Mouse (Mus musculus): ENCODE results near the gene Fcgr2b. TPM values are rescaled to one million over a fixed set of nuclear protein-coding genes. Genes with fewer than 3 reads are reported as not detected.

The Fcgr2b gene
- 3.2 and 3.8 TPM in 2 replicates for polyA plus RNA-seq (2015; fragmentation: Nextera tagmentation; extraction: Ambion mirVana)

DNA sequence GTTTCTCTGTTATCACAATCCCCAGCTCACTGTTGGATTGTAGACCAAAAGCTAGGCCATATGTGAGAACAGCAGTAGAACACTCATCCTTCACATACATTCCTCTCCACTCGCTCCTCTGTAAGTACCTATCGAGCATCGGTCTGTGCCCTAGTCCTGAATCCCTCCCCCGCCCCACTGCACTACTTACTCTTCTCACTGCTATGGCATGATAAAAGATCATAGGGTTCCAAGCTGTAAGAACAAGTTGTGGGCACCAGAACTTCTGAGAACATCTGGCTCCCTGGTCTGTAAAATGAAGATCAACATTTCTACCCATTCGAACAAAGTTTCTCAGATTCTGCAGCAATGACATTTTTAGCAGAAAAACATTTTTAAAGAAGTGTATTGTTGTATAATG, at the start of gene Fcgr2b:
TSS of gene Fcgr2b (minus strand) at position 101 of the 400 bp plus-strand sequence.
- ATAC-seq (ENCODE audit: insufficient number of reproducible peaks, low FRiP score, low TSS enrichment, low read depth): no peak
- Histone ChIP-seq H3K4me3 (no peak within 1 kb of the TSS), H3K4me1 (no peaks in the 10 kb centered on the region), H3K4me2 (no peak within 1 kb of the TSS), H3K36me3 (no peaks in the 10 kb centered on the region), H3K27ac (no peak within 1 kb of the TSS), H3K9me3 (no peaks in the 10 kb centered on the region), H3K9ac (no peak within 1 kb of the TSS), H3K27me3 (no peaks in the 10 kb centered on the region)
- WGBS: 83% methylated on average over 5 of the region's 5 CpGs

DNA sequence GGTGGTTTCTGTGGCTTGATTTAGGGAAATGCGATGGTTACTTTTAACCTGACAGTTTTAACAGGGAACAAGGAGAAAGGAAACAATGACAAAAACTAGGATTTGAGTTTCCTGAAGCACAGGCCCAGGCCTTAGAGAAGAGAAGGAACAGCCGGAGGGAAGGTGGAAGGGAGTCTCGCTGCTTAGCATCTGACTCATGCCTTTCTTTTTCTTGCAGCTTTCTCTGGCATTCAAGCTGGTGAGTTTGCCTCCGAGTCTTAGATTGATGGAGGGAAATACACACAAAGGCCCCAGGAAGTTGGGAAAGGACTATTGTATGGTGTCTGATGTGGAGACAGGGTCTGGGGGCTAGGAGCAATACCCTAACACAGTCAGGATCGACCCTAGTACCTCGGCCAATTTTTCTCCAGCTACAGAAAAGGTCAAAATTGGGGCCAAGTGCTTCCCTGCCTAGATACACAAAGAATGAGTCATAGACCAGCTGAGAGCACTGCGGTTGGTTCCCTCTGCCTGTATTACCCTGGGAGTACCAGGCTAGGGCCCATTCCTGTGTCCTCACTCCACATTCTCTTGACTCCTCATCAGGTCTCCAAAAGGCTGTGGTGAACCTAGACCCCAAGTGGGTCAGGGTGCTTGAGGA, 43.1 kb upstream of the Fcgr2b start:
- H3K9ac ChIP-seq: no peak overlapping the region
- no peak overlapping the region for H3K4me2 ChIP-seq
- WGBS: 80% methylated on average over 7 of the region's 7 CpGs
- no peaks in the 10 kb centered on the region for H3K9me3 ChIP-seq
- no peaks in the 10 kb centered on the region for H3K36me3 ChIP-seq
- no peak overlapping the region for H3K27ac ChIP-seq
- ATAC-seq (ENCODE audit: insufficient number of reproducible peaks, low FRiP score, low TSS enrichment, low read depth): no peak
- H3K4me1 ChIP-seq: no peaks in the 10 kb centered on the region
- H3K27me3 ChIP-seq: no peaks in the 10 kb centered on the region
- no peak overlapping the region for H3K4me3 ChIP-seq

DNA sequence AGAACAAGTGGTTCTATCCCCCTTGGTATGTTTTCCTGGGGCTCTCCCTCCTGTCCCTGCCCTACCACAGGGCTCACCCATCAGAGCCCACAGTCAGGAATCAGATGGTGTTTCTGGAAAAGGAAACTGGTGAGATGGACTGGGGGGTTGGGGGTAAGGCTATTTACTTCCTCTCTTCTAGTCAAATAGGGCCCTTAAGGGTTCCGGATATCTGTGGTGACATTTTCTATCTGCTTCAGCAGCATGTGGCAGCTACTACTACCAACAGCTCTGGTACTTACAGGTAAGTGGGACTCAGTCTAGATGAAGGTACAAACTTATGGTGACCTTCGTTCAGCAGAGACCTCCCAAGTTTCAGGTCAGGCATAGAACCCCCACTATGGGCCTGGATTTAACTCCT, 42.4 kb upstream of the Fcgr2b start, which contains the start of gene Fcgr4:
TSS of gene Fcgr4 (plus strand) at position 184 of the 400 bp plus-strand sequence.
- Histone ChIP-seq H3K4me2 (no peak within 1 kb of the TSS), H3K9ac (no peak within 1 kb of the TSS), H3K27me3 (no peaks in the 10 kb centered on the region), H3K36me3 (no peaks in the 10 kb centered on the region), H3K4me1 (no peaks in the 10 kb centered on the region), H3K27ac (no peak within 1 kb of the TSS), H3K9me3 (no peaks in the 10 kb centered on the region), H3K4me3 (no peak within 1 kb of the TSS)
- ATAC-seq (ENCODE audit: insufficient number of reproducible peaks, low FRiP score, low TSS enrichment, low read depth): no peak
- 78% methylated on average over 2 of the region's 2 CpGs for WGBS

DNA sequence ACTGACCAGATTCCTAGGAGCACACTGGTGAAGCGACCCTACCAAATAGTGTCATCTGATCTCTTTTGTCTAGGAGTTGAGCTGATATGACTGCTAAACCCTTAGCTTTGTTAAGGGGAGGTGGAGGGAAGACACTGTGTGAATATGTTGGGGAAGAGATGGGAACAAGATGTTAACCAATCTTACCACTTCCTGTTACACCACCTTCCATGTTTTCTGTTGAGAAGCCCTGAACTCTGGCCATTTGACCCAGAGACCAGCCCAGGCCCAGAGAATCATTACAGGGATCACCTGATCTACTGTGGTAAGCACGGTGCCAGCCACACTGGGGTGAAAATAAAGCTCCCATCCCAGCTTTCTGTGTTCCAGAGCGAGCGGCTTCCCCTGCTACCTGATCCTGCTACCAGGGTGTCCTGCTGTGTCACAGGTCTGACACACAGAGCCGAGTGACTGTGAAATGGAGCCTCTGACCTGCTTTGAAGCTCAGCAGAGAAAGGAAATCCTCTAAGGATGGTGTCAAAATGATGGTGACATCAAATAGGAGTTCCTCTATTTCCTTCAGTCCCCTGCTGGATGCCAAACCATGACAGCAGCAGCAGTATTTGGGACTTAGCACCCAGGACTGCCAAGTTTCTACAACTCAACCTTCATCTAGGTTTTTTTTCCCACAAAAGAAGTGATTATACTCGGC, 41.3 kb upstream of the Fcgr2b start:
- Histone ChIP-seq H3K4me1 (no peaks in the 10 kb centered on the region), H3K27me3 (no peaks in the 10 kb centered on the region), H3K36me3 (no peaks in the 10 kb centered on the region), H3K9me3 (no peaks in the 10 kb centered on the region), H3K4me2 (no peak overlapping the region), H3K27ac (no peak overlapping the region), H3K9ac (no peak overlapping the region), H3K4me3 (no peak overlapping the region)
- WGBS: 41% methylated on average over 6 of the region's 6 CpGs
- ATAC-seq (ENCODE audit: insufficient number of reproducible peaks, low FRiP score, low TSS enrichment, low read depth): no peak

DNA sequence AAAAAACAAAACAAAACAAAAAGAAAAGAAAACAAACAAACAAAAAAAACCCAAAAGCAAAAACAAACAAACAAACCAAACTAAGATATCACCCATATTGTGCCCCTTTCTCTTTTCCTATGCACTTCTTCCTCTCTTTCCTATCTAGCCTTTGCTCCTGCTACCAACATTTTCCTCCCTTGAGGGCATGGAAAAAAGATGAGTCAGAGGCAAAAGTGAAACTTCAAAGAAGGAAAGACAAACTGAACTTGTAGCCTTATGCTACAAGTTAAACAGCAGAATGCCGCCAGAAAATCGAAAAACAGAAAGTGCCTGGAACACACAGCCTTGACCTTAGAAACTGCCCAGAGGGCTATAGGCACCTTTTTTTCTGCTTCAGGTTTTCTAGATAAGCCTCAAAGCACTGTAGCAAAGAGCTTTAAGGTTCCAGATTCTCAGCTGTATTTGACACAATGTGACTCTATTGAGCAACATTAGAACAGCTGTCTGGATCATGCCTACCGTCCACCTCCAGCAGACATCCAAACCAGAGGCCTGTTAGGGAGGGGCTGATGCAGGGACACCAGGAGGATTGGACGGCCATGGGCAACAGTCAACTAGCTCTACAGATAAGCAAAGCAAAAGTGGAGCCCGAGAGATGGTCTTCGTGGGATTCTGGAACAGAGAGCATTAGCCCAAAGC, 40.5 kb upstream of the Fcgr2b start:
- WGBS: 76% methylated on average over 6 of the region's 6 CpGs
- H3K36me3 ChIP-seq: no peaks in the 10 kb centered on the region

DNA sequence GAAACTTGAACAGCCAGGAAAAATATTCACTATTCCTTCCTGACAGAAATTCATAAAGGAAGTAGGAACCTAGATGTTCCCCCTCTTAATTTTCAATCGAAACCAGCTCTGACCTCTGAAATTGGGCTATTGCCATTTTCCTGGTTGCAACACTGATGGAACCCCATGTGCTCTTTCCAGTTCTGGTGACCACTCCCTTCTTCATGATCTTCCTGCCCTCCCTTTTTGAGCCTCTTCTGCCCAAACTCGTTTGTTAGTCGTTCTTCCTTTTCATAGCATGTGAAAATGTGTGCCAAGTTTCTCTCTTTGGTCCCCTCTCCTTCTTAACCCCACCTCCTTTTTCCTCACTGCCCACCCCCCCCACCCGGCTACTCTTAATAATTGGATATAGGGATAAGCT, 35.4 kb upstream of the Fcgr2b start:
- no peaks in the 10 kb centered on the region for H3K36me3 ChIP-seq
- ATAC-seq (ENCODE audit: insufficient number of reproducible peaks, low FRiP score, low TSS enrichment, low read depth): no peak
- H3K27me3 ChIP-seq: no peaks in the 10 kb centered on the region
- H3K9ac ChIP-seq: no peak overlapping the region
- no peaks in the 10 kb centered on the region for H3K4me1 ChIP-seq
- WGBS: 77% methylated on average over 4 of the region's 4 CpGs
- H3K27ac ChIP-seq: no peak overlapping the region
- no peaks in the 10 kb centered on the region for H3K9me3 ChIP-seq
- H3K4me3 ChIP-seq: no peak overlapping the region
- no peak overlapping the region for H3K4me2 ChIP-seq

More for the DNA sequence above, 40.5 kb upstream of the Fcgr2b start:
- Histone ChIP-seq H3K4me2 (no peak overlapping the region), H3K9ac (no peak overlapping the region), H3K27me3 (no peaks in the 10 kb centered on the region), H3K27ac (no peak overlapping the region), H3K4me1 (no peaks in the 10 kb centered on the region), H3K9me3 (no peaks in the 10 kb centered on the region), H3K4me3 (no peak overlapping the region)
- ATAC-seq (ENCODE audit: insufficient number of reproducible peaks, low FRiP score, low TSS enrichment, low read depth): no peak

DNA sequence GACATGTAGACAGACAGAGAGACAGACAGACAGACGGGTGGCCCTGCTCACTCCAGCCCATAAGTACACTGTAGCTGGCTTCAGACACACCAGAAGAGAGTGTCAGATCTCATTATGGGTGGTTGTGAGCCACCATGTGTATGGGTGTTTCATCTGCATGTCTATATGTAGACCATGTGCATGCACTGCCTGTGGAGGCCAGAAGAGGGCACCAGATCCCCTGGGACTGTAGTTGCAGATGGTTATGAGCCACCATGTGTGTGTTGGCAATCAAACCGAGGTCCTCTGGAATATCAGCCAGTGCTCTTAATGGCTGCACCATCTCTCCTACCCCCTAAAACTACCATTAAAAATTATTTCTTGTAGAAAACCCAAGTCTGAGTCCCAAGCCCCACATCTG, 30.6 kb upstream of the Fcgr2b start:
- Histone ChIP-seq H3K36me3 (no peaks in the 10 kb centered on the region), H3K27me3 (no peaks in the 10 kb centered on the region), H3K9me3 (no peaks in the 10 kb centered on the region), H3K27ac (no peak overlapping the region), H3K4me1 (no peaks in the 10 kb centered on the region), H3K4me2 (no peak overlapping the region), H3K4me3 (no peak overlapping the region), H3K9ac (no peak overlapping the region)
- WGBS: 93% methylated on average over 2 of the region's 2 CpGs
- no peak for ATAC-seq (ENCODE audit: insufficient number of reproducible peaks, low FRiP score, low TSS enrichment, low read depth)

DNA sequence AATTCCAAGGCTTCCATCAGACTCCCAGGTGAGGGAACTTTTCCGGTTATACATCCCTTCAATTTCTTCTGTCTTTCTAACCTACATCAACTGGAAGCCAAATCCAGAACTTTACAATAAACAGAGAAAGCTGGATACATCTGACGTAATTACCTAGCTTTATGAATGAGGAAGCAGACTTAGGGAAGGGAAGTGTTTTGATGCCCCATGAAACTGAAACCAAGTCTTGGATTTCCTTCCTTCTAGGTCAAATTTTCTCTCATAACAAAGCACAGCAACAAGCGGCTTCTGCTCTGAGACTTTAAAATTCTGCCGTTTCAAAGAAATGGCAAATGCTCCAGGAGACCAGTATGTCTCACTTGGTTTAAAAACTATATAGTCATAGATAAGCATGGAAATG, 30.0 kb upstream of the Fcgr2b start:
- no peak overlapping the region for H3K9ac ChIP-seq
- ATAC-seq (ENCODE audit: insufficient number of reproducible peaks, low FRiP score, low TSS enrichment, low read depth): no peak
- 90% methylated on average over 4 of the region's 4 CpGs for WGBS

DNA sequence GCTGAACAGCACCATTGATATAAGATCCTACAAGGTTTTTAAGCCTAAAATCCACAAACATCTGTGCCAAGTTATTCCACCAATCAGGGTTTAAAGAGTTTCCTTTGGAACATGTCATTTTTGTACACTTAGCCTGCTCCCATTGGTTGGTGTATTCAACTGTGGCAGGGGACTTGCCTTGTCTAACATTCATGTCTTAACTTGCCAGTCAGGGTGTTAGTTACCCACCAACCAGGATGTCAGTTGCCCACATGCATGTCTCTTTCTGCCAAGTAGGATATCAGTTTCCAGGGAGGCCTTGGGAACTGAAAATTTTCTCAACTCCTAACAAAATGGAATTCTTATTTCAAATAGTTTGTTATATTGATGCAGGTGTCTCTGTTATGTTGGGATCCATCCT, 29.2 kb upstream of the Fcgr2b start:
- H3K27me3 ChIP-seq: no peaks in the 10 kb centered on the region
- H3K36me3 ChIP-seq: no peaks in the 10 kb centered on the region
- H3K4me2 ChIP-seq: no peak overlapping the region
- H3K4me1 ChIP-seq: no peaks in the 10 kb centered on the region
- H3K27ac ChIP-seq: no peak overlapping the region
- no peak for ATAC-seq (ENCODE audit: insufficient number of reproducible peaks, low FRiP score, low TSS enrichment, low read depth)
- H3K4me3 ChIP-seq: no peak overlapping the region
- no peaks in the 10 kb centered on the region for H3K9me3 ChIP-seq
- no peak overlapping the region for H3K9ac ChIP-seq

More for the DNA sequence above, 30.0 kb upstream of the Fcgr2b start:
- H3K4me2 ChIP-seq: no peak overlapping the region
- no peaks in the 10 kb centered on the region for H3K27me3 ChIP-seq
- no peaks in the 10 kb centered on the region for H3K4me1 ChIP-seq
- no peaks in the 10 kb centered on the region for H3K9me3 ChIP-seq
- H3K4me3 ChIP-seq: no peak overlapping the region
- no peak overlapping the region for H3K27ac ChIP-seq
- no peaks in the 10 kb centered on the region for H3K36me3 ChIP-seq

DNA sequence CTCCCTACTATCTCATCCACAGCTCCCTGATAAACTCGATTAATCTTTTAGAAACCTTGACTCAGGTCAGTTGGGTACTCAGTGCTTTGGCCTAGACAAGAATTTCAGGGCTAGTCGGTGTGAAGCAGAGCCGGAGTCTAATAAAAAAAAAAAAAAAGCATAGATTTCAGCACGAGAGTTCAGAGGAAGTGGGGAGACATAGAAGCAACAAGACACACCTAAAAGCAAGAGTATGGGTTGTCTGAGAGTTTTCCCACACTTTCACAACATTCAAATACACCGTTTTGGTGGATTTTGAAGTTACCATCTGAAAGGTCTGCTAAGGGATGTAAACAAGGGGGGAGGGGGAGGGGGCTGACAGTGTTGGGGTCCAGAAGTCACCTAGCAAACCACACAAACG, 28.7 kb upstream of the Fcgr2b start:
- no peak overlapping the region for H3K4me2 ChIP-seq
- H3K9ac ChIP-seq: no peak overlapping the region
- H3K27me3 ChIP-seq: no peaks in the 10 kb centered on the region
- H3K36me3 ChIP-seq: no peaks in the 10 kb centered on the region
- H3K9me3 ChIP-seq: no peaks in the 10 kb centered on the region
- H3K4me3 ChIP-seq: no peak overlapping the region
- no peaks in the 10 kb centered on the region for H3K4me1 ChIP-seq
- no peak for ATAC-seq (ENCODE audit: insufficient number of reproducible peaks, low FRiP score, low TSS enrichment, low read depth)
- whole genome bisulfite sequencing: 55% methylated on average over 6 of the region's 6 CpGs
- no peak overlapping the region for H3K27ac ChIP-seq

DNA sequence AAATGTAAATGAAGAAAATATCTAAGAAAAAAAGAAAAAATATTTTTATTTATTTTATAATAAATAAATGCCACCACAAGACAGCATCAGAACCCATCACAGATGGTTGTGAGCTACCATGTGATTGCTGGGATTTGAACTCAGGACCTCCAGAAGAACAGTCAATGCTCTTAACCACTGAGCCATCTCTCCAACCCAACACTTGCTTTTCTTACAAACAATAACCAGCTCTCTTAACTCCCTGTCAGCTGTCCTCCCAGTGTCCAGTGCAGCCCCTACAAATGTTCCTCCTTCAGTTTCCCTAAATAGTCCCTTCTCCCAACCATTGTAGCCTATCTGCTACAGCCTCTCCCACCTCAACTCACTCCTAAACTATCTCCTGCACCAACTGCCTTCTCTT, 23.5 kb upstream of the Fcgr2b start:
- H3K4me3 ChIP-seq: no peak overlapping the region
- H3K27ac ChIP-seq: no peak overlapping the region
- H3K4me2 ChIP-seq: no peak overlapping the region
- no peaks in the 10 kb centered on the region for H3K4me1 ChIP-seq
- H3K36me3 ChIP-seq: no peaks in the 10 kb centered on the region
- ATAC-seq (ENCODE audit: insufficient number of reproducible peaks, low FRiP score, low TSS enrichment, low read depth): no peak
- H3K9me3 ChIP-seq: no peaks in the 10 kb centered on the region
- H3K27me3 ChIP-seq: 0 out of 2 replicates have a peak, but pooled peaks cover 4% of the 10 kb centered on the region
- H3K9ac ChIP-seq: no peak overlapping the region
